Mouse (Mus musculus) regulatory T cell (primary cell): ENCODE data around the gene Gm8947.
"Not testable (repeated sequence)": the region's sequence is repeated elsewhere in the genome, so short reads cannot be mapped to it uniquely, and the experiment has no call there.

Experiments
- in situ Hi-C: fragments of 300-600 bp; cut with MboI, MseI; formaldehyde crosslinking; loops from one replicate; pipeline ENCODE4 v1.15.1; 2025; ENCODE audit warnings: high pct_unique_total_duplicates

Gm8947 gene

DNA sequence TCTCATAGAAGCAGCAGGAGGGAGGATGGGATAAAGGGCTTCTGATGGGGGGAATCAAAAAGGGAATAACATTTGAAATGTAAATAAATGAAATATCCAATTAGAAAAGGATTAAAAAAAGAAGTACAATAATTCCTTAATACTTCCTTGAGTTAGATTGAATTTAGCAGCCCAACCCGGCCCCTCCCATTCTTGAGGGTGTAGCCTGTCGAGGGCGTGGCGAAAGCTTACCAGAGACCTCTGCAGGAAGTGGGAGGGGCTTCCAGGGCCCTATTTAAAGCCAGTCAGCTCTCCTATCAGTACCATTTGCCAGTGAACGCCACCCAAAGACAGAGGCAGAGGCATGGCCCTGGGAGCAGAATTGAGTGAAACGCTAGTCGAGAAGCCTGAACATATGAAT is at the start of gene Gm8947:
Gm8947 (plus strand) TSS at position 302 of the 400 bp plus-strand sequence.
- in situ Hi-C loops: not testable (repeated sequence)

DNA sequence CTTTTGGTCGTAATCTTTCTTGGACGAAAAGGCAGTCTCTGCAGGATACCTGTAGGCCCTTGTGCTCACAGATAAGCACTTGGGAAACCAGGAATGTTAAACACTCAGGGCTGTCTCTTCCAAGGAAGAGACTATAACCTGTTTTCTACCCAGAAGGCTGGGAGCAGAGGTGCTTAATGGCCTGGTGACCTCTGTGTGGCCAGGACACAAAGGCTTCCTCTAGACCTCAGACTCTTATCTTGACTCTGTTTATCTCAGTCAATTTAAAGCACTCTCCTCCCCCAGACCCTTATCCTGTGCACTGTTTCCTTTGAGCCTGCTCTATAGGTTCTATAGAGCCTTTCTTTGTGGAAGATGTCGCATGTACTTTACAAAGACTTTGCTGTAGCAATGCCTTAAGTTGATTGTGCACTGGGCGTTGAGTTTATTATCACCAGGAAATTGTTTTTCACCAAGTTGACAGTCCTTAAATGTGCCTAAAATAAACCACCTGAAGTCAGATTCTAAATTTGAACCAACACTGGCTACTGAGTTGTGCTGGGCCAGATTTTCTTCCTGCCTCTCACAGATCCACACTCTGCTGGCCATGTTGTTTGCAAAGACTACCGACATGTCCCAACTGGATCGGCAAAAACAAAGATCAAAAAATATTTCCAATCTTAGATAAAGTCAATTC is 47.6 kb upstream of the Gm8947 start:
- in situ Hi-C loops: loop anchor here (25.0 kb wide), 1 partner anchor 1507 kb away; no protein-coding TSS in a partner anchor

DNA sequence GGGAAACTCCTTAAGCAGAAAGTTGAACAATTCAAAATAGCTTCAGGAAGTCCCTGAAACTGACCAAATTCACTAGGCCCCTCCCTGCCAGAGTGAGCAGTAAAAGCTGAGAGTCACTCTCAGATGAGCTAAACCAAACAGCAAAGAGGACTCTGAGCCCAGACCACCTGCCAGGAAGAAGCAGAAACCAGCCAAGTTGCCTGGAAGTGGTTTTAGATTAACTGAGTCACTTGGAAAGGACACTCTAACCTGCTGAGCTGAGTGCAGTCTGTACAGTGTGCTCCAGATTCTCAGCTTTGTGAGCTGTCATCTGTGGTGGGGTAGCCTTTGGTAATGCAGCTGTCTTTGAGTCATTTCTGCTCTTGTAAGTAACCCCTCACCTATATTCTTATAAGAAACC is 44.4 kb upstream of the Gm8947 start:
- in situ Hi-C loops: loop anchor here (25.0 kb wide), 1 partner anchor 1510 kb away; no protein-coding TSS in a partner anchor

DNA sequence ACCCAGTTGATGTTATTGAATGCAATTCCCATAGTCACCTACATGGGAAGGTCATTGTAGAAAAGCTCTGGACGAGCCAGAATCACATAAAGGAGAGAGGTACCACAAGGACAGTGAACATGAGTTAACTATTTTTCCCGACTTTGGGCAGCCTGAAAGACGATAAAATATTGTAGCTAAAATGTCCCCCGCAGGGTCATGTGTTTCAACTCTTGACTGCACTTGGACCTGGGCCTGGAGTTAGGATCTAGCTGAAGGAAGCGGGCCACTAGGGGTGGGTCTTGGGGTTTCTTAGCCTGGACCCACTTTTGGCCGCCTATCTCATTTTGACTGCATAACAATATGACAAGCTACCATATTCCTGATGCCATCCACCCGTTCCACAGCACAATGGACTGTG is 42.0 kb upstream of the Gm8947 start:
- in situ Hi-C loops: no loop called here

DNA sequence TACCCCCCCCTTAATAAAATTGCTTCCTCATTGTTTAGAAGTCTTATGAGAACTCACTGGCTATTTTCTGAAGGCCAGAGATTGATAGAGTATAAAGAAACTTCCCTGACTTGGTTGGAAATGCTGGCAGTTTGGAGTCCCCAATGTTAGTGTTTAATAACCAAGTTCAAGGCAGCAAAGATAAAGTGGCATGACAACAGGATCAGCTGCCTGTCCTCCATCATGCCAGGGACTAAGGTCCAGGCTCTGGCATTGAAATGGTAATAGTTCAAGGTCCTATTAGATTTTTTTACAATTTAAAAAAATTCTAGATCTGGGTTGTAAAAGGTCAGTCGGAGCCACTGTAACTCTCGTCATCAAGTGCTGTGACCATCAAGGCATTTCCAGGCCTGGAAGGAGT is 41.1 kb upstream of the Gm8947 start:
- in situ Hi-C loops: no loop called here

DNA sequence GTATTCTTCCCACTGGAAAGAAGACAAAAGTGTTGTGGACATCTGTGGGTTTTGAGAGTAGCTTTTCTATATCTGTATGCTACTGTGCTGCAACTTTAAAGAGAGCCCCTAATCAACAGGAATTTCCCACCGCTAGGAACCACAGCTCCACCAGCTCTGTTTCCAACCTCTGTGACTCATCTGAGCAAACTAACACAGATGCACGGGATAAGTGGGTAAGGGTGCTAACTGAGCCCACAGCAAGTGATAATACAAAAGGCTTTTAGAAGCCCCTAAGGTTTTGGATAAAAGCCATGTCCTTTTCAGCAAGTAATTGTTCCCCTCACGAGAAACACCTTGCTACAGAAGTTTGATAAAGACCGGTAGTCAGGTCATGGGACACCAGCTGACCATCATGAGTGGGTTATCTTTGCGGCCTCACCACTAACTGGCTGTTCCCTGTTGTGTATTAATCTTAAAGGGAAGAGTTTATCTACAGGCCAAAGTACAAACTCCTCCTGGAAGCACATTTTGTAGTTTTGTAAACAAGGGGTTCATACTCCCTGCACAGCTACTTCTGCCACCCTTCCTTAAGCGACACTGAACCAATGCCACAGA is 39.0 kb upstream of the Gm8947 start:
- in situ Hi-C loops: no loop called here

DNA sequence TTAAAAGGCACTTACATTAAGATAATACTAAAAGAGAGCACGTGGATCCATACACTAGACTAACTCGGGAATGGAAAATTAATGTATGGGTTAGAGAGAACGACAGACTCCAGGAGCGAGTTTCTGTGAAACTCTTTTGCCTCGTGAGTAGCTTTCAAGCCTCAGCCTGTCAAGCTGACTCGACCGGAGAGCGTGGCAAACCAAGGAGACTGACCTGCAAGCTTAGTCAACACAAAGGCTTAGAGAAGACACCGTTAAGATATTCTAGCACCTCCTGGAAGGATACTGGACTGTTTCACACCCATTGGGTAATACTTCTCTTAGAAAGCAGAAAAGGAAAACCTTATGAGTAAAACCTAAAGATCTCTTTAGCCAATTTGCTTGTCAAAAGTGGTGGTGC is 38.0 kb upstream of the Gm8947 start:
- in situ Hi-C loops: not testable (repeated sequence)

DNA sequence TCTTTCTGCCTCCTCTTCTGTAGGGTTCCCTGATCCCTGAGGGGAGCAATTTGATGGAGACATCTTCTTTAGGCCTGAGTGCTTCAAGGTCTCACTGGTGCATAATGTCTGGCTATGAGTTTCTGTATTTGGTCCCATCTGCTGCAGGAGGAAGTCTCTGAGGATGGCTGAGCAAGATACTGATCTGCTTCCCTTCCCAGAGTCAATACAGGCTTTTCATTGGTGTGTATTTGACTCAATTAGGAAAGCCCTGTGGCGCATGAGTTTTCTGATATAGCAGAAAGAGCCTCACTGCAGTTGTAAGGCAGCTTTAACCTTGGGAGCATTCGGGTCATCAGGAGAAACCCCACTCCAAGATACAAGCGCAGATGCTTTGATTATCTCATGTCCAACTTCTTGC is 36.0 kb upstream of the Gm8947 start:
- in situ Hi-C loops: no loop called here

DNA sequence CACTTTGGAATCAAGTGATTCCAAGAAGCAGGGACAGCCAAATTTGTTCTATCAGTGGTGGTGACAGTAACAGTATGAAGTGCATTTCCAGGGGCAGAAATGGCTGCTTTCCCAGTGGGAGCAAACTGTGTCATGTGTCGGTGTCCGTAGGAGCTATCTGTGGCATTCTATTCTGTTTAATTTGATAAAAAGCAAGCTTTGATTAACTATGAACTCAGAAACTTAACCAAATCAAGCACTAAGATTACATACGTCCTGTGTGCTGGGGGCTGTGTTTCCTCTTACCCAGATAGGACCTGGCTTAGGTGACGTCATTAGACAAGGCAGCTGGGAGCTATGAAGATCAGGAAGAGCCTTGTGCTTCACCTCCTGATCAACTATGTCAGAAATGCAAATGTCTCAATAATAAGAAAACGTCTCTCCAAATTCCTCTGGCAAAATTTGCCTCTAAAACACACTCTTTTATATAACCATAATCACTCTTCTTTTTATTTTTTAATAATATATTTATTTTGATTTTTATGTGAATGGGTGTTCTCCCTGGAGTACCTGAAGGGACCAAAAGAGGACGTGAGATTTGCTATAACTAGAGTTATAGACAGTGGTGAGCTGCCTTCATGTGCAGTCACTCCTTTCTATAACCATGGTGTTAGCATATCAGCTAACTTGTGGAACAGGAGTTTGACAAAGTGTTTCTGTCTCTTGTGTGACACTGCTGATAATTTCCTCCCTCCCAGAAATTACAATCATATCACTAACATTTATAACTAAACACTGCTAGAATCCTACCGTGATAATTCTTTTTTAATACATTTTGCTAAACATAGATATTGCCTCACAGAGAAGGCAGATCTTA is 35.2 kb upstream of the Gm8947 start:
- in situ Hi-C loops: no loop called here

DNA sequence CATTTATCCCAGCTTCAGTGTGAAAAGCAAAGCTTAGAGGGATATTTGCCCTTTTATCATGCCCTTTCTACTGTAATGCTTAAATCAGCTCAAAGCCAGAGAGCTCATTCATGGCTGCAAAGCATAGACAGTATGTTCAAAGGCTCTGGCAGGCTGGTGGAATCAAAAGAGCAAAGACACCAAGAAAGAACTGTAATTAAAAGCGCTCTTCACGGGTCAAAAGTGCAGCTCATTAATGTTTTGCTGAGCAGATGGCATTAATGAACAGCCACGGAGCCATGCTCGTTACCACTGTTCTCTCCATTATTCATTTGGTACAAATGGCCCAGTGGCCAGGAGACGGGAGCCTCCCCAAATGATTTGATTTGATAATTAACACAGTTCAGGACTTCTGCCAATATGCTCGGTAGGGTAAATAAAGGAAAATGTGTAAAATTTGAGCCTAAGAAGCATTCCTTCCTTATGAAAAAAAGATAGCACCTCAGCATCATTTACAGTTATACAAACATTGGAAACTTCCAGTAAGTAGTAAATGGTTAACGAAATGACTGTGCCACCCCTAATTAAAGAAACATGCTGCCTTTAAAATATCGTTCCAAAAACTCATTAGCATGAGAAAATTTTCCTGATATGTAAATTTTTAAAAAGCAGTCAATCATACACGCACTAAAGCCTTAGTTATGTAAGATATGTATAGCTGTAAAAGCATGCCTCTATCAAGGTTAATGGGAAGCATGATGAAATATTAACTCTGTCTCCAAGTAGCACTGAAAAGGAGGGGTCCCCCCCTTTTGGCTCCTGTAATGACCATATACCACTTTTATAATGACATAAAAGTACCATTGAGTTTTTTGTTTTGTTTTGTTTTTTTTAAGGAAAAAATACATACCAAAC is 34.0 kb upstream of the Gm8947 start:
- in situ Hi-C loops: no loop called here

DNA sequence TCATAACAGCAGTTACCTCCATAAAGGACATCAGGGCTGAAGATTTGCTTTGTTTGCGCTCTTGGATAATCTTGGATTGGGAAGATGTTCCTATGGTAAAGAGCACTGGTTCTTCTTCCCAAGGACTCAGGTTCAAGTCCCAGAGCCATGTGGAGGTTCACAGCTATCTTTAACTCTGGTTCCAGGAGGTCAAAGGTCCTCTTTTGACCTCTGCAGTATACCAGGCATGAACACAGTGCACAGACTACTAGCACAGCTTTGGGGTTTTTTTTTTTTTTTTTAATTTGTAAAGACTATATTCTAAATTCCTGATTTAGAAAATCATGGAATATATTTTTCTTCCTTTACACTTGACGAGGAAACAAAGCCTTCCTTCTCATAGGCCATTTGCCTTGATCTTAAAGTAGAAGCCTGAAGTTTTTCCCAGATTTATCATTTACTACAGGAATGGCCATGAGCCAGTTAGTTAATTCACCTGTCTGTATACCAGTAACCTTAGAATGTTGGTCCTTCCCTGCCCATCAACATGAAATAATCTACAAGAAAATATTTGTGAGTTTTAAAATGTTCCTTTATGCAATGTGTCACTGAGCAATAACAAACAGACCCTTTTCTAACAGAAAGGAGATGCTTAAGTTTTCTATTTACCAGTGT is 33.2 kb upstream of the Gm8947 start:
- in situ Hi-C loops: no loop called here

DNA sequence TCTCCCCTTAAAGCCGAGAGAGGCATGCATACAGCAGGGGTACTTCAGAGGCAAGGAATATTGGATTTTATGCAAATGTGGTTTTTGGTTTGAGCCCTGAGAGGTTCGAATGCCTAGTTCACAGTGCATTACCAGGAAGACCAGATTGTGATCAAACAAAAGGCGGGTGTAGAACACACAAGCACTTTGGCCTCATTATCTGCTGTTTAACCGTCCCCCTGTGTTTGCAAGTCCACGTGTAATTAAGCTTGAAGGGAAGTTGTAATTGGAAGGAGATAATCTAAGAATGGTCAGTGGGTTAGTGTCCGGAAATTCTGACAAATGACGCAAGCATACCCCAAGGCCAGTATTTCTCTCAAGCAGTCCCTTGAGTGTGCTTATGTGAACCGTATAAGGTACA is 26.1 kb upstream of the Gm8947 start:
- in situ Hi-C loops: no loop called here

DNA sequence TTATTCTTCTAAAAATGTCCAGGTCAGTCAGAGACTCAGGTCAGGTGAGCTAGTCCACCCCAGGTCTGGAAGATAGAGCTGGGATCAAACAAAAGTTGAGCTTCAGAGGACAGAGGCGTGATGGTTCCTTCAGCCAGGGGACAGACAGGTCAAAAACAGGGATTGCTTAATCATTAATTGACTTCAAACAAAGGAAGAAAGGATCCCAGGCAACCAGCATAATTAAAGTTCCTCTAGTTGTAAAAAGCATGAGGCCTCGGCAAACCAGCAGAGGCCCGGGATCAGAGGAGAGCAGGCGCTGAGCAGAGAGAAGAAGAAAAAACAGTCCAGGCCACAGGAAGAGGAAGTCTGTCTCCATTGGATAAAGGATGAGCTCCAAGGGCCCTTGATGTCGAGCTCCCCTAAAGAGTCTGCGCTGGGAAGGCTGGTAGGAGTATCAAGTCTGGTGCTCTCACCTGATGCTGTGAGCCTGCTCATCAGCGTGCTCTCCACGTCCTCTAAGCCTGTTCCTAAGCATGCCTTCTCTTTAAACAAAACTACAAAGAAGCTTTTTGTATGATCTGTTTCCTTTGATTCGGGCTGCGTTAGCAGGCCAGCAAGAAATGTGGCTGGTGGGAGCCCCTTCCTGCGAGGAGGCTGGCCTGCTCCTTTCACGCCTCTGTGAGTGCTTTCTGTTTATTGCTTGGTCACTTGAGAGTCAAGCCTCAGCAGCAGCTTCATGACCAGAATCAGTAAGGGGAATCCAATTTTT is 24.7 kb upstream of the Gm8947 start:
- in situ Hi-C loops: no loop called here

DNA sequence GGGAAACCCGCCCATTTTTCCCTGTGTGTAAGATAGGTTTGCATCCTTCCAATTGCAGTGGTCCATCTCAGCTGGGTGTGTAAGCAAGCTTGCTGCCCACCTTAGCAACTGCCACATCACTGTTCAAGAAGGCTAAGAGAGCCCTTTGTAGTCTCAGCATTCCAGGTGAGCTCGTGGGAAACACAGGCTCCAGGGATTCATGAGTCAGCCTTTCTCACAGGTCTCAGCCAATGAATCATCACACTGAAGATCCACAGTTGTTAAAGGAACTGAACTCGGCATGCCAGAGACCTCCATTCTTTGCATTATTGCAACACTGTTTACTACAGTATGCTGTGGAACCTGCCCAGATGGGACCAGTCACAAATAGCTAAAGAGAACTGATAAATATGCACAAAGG is 23.5 kb upstream of the Gm8947 start:
- in situ Hi-C loops: no loop called here

DNA sequence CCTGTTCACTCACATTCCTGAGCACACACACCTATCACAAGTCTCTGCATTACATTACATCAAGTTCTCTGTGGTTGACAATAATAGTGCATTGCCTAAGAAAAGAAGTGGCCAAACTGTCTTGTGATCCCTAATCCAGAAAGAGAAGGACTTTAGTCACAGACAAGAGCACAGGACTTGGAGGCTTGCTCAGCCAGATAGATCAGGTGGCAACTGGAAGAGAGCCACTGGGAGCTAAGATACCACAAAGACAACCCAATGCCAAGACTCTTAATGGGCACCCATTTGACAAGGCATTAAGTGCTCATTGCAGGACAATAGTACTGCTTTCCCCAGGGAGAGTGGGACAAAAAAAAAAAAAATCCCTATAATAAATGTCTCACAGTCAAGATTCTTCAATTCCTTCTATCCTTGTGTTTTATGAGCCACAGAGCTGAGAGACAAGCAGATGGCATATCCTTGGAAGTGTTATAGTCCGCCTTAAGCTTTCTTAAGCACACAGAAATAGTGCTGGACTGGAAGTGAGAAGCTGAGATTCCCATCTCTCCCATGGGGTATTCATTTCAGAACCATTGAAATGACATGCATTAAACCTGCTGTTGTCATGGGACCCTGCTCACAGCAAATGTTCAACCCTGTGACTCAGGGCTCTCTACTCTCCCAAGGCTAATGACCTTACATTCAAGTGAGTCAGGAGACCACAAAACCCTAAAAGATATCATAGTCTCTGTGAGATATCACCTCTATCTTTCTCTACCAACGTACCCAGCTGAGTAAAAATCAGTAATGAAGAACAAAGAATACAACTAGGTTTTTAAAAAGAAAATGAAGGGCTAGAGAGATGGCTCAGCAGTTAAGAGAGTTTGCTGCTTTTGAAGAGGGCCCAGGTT is 20.4 kb upstream of the Gm8947 start:
- in situ Hi-C loops: no loop called here

DNA sequence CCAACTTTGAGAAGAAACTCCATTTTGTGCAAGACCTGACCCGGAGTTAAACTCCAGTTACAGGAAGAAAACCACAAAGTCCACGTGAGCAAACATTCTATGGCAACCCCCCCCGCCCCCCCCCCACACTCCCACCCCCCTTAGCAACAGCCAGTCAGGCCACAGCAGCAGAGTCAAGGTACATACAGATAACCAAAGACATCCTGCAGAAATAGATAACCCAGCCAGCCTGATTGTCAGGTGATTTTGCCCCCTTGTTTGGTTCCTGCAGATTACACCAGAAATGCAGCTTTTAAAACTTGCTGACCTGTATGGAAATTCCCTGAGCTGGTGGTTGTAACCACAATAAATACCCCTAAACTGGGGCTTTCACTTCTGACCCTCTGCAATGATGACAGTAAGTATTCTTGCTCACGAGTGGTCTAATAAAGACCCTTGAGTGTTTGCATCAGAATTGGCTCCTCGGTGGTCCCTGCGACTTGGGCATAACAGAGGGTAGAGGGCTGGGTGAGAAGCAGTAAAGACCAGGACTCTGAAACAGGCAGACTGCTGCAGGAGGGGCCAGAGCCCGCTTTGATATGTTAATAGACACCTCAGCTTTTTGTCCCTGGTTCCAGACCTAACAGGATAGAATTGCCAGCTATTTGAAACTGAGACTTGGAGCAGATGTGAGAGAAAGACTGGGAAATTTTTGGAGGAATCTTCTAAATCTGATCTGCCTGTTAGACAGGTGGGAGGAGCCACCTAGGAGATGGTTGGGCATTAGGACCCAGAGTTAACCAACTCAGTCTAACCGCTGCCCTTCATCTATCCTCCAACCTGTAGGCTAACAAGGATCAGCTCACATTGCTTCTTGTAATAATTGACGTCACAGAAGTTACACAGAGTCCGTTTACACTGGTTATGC is 14.9 kb upstream of the Gm8947 start:
- in situ Hi-C loops: no loop called here

DNA sequence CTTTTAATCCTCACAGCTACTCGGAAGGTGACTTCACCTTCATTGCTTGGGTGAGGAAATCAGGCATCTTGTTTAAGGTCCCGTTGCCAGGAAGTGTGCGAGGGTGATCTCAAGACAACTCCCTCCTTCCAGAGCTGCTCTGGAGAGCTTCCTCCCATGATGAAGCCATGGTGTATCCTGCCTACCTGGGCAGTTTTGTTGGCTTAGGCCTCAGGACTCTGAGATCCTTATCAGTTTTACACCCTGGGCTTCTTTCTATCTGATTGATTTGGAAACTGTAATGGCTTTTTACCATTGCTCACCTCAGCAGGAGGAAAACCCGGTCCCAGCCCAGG is 14.3 kb upstream of the Gm8947 start:
- in situ Hi-C loops: no loop called here

DNA sequence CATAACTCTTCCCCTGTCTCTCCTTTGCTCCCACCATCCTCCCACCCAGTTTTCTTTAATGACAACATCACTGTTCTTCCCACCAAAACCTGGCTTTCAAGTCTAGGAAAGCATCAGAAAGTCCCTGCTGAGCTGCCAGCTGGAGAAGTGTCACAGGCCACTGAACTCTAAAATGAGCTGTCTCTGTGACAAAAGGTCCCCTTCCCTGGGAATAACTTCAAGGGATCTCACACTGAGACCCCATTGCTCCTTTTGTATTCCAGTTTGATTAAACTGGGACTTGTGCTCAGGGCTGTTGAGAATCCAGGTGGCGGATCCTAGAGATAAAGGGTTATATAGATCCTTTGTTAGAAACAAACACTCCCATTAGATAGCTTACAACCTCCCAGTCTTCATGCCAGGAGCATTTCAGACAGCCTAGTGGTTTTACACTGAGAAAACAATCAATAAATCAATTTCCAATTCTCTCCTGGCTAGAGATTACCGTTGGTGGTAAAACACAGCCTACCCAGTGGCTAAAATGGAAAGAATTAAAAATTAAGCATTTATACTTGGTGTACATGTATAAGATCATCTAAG is 13.6 kb upstream of the Gm8947 start:
- in situ Hi-C loops: no loop called here
